Mouse (Mus musculus): ENCODE data around the gene Fam120a. TPM values are rescaled to one million over a fixed set of nuclear protein-coding genes. Genes with fewer than 3 reads are reported as not detected.

The Fam120a gene
- 22.1 and 24.3 TPM in 2 replicates for polyA plus RNA-seq (2014; fragmentation: Nextera tagmentation; extraction: Ambion mirVana)

DNA sequence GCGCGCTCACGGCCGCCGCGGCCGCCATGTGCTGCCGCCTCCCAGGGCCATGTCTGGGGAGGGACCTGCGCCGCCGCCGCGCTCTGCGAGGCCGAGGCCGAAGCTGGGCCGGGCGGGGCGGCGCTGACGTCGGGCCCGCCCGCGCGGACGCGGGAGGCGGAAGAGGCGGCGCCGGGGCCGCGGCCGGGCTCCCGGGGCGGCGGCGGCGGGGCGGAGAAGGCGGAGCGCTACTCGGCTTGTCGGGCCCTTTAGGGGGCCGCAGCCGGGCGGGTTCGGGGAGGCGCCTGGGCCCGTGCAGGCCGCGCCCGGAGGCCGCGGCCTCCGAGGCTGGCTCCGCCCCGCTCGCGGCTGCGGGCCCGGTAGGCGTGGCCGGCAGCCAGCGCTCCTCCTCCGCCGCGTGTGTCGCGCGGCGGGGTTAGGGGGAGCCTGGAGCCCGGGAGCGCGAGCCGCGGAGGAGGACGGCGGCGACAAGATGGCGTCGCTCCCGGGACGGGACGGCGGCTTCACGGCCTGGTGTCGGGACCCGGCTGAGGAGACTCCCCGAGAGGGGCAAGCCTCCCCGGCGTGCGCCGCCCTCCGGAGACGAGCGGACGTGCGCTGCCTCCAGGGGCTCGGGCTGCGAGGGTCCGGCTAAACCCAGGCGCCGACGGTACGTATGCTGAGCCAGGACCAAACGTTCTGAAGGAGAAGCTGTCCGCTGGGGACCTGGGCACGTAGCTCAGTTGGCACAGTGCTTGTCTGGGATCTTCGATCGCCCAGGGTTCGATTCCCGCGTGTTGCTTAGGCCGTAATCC lies at the start of gene Fam120a:
Gene Fam120a, minus strand, starts transcription at position 62 of the 794 bp plus-strand sequence.
- no peaks in the 10 kb centered on the region for H3K36me3 ChIP-seq (replicated peaks; ENCODE audit: control insufficient read depth, insufficient read depth, low read depth, low read length)
- peak within 1 kb of the TSS; percentile 97 for H3K4me2 ChIP-seq (ENCODE audit: low read depth, low read length)
- ATAC-seq (replicated peaks; ENCODE audit: insufficient number of reproducible peaks, low FRiP score, low TSS enrichment, low read depth) (peak; percentile 84), DNase-seq (ENCODE audit: low spot score) (peak; percentile 90)
- H3K27me3 ChIP-seq (ENCODE audit: control insufficient read depth, insufficient read depth, low read length): no peaks in the 10 kb centered on the region
- H3K4me1 ChIP-seq (ENCODE audit: control insufficient read depth, insufficient read depth, low read length): peaks cover 6% of the 10 kb centered on the region; the same call in 1 of the 2 replicates
- peak within 1 kb of the TSS; percentile 97 for H3K9ac ChIP-seq (replicated peaks; ENCODE audit: low read length)
- 0% methylated on average over 81 of the region's 116 CpGs for WGBS
- H3K27ac ChIP-seq (replicated peaks; ENCODE audit: low read depth, low read length): peak within 1 kb of the TSS; percentile 90
- H3K9me3 ChIP-seq (replicated peaks; ENCODE audit: control insufficient read depth, low read length): no peaks in the 10 kb centered on the region
- H3K4me3 ChIP-seq (ENCODE audit: low read depth, low read length): peak within 1 kb of the TSS; percentile 91

- no peaks in the 10 kb centered on the region for H3K36me3 ChIP-seq (replicated peaks; ENCODE audit: control insufficient read depth, insufficient read depth, low read depth, low read length)
- H3K4me2 ChIP-seq (ENCODE audit: low read depth, low read length): no peak overlapping the region
- H3K9me3 ChIP-seq (replicated peaks; ENCODE audit: control insufficient read depth, low read length): 0 out of 2 replicates have a peak, but pooled peaks cover 4% of the 10 kb centered on the region
- H3K27ac ChIP-seq (replicated peaks; ENCODE audit: low read depth, low read length): no peak overlapping the region
- ATAC-seq (replicated peaks; ENCODE audit: insufficient number of reproducible peaks, low FRiP score, low TSS enrichment, low read depth): no peak
- WGBS: 96% methylated on average over 1 of the region's 1 CpGs
- H3K4me1 ChIP-seq (ENCODE audit: control insufficient read depth, insufficient read depth, low read length): peaks cover 2% of the 10 kb centered on the region; the same call in 1 of the 2 replicates
- no peak overlapping the region for H3K9ac ChIP-seq (replicated peaks; ENCODE audit: low read length)
- no peaks in the 10 kb centered on the region for H3K27me3 ChIP-seq (ENCODE audit: control insufficient read depth, insufficient read depth, low read length)
- no peak overlapping the region for H3K4me3 ChIP-seq (ENCODE audit: low read depth, low read length)
- DNase-seq (ENCODE audit: low spot score): no peak
These were observed 49.6 kb upstream of the Fam120a start for GRCm38 (mm10) chr13:49017375-49017774.

DNA sequence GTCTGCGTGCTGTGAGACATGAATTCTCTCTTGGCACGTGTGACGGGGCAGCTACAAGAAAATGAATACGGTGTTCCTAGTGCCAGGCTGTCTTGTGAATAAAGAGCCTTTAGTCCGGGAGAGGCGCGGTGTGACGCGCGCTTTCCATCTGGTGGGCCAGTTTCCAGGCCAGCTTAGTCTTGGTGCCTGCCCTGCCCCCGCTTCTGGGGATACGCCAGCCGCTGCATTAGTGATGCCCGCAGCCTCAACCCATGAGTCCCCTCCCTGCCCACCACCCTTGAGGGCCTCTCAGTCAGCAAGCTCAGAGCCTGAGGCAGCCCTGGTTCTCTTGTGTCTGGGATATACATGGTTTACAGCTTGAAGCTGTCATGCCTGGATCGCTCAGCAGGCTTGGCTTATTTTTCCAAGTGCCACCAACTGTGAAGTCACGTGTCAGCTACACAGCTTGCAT lies 48.5 kb upstream of the Fam120a start:
- peak; percentile 77 for ATAC-seq (replicated peaks; ENCODE audit: insufficient number of reproducible peaks, low FRiP score, low TSS enrichment, low read depth)
- peak; percentile 60 for DNase-seq (ENCODE audit: low spot score)
- under 1% methylated on average over 16 of the region's 16 CpGs for WGBS
- peak overlapping the region; percentile 3 for H3K9ac ChIP-seq (replicated peaks; ENCODE audit: low read length)
- no peaks in the 10 kb centered on the region for H3K27me3 ChIP-seq (ENCODE audit: control insufficient read depth, insufficient read depth, low read length)
- no peak overlapping the region for H3K27ac ChIP-seq (replicated peaks; ENCODE audit: low read depth, low read length)
- H3K4me1 ChIP-seq (ENCODE audit: control insufficient read depth, insufficient read depth, low read length): peaks cover 2% of the 10 kb centered on the region; the same call in 1 of the 2 replicates
- H3K36me3 ChIP-seq (replicated peaks; ENCODE audit: control insufficient read depth, insufficient read depth, low read depth, low read length): no peaks in the 10 kb centered on the region
- no peak overlapping the region; the same call in 1 of the 2 replicates for H3K4me3 ChIP-seq (ENCODE audit: low read depth, low read length)
- 0 out of 2 replicates have a peak, but pooled peaks cover 4% of the 10 kb centered on the region for H3K9me3 ChIP-seq (replicated peaks; ENCODE audit: control insufficient read depth, low read length)
- peak overlapping the region; percentile 52 for H3K4me2 ChIP-seq (ENCODE audit: low read depth, low read length)

- H3K27me3 ChIP-seq (ENCODE audit: control insufficient read depth, insufficient read depth, low read length): no peaks in the 10 kb centered on the region
- H3K9me3 ChIP-seq (replicated peaks; ENCODE audit: control insufficient read depth, low read length): 0 out of 2 replicates have a peak, but pooled peaks cover 4% of the 10 kb centered on the region
- ATAC-seq (replicated peaks; ENCODE audit: insufficient number of reproducible peaks, low FRiP score, low TSS enrichment, low read depth) (peak; percentile 26; the same call in 1 of the 2 replicates), DNase-seq (ENCODE audit: low spot score) (peak; percentile 75)
- peak overlapping the region; percentile 15 for H3K9ac ChIP-seq (replicated peaks; ENCODE audit: low read length)
- no peaks in the 10 kb centered on the region for H3K36me3 ChIP-seq (replicated peaks; ENCODE audit: control insufficient read depth, insufficient read depth, low read depth, low read length)
- 4% methylated on average over 30 of the region's 30 CpGs for WGBS
- no peak overlapping the region for H3K27ac ChIP-seq (replicated peaks; ENCODE audit: low read depth, low read length)
- peaks cover 2% of the 10 kb centered on the region; the same call in 1 of the 2 replicates for H3K4me1 ChIP-seq (ENCODE audit: control insufficient read depth, insufficient read depth, low read length)
- peak overlapping the region; percentile 1; the same call in 1 of the 2 replicates for H3K4me3 ChIP-seq (ENCODE audit: low read depth, low read length)
- peak overlapping the region; percentile 52 for H3K4me2 ChIP-seq (ENCODE audit: low read depth, low read length)
These were observed 47.8 kb upstream of the Fam120a start for GRCm38 (mm10) chr13:49015366-49016306.

GRCm38 (mm10) chr13:49013206-49013794 lies 45.5 kb upstream of the Fam120a start:
- Histone ChIP-seq H3K9me3 (replicated peaks; ENCODE audit: control insufficient read depth, low read length) (0 out of 2 replicates have a peak, but pooled peaks cover 4% of the 10 kb centered on the region), H3K36me3 (replicated peaks; ENCODE audit: control insufficient read depth, insufficient read depth, low read depth, low read length) (no peaks in the 10 kb centered on the region), H3K4me2 (ENCODE audit: low read depth, low read length) (no peak overlapping the region), H3K27me3 (ENCODE audit: control insufficient read depth, insufficient read depth, low read length) (no peaks in the 10 kb centered on the region; the same call in 1 of the 2 replicates), H3K9ac (replicated peaks; ENCODE audit: low read length) (no peak overlapping the region), H3K4me1 (ENCODE audit: control insufficient read depth, insufficient read depth, low read length) (peaks cover 2% of the 10 kb centered on the region; the same call in 1 of the 2 replicates), H3K4me3 (ENCODE audit: low read depth, low read length) (no peak overlapping the region), H3K27ac (replicated peaks; ENCODE audit: low read depth, low read length) (no peak overlapping the region)
- 42% methylated on average over 5 of the region's 5 CpGs for WGBS
- peak; percentile 20; the same call in 1 of the 2 replicates for ATAC-seq (replicated peaks; ENCODE audit: insufficient number of reproducible peaks, low FRiP score, low TSS enrichment, low read depth)
- peak; percentile 15 for DNase-seq (ENCODE audit: low spot score)

GRCm38 (mm10) chr13:49001691-49002090 lies 33.9 kb upstream of the Fam120a start:
- WGBS: 70% methylated on average over 3 of the region's 3 CpGs
- Histone ChIP-seq H3K9ac (replicated peaks; ENCODE audit: low read length) (no peak overlapping the region), H3K36me3 (replicated peaks; ENCODE audit: control insufficient read depth, insufficient read depth, low read depth, low read length) (no peaks in the 10 kb centered on the region), H3K27ac (replicated peaks; ENCODE audit: low read depth, low read length) (no peak overlapping the region), H3K27me3 (ENCODE audit: control insufficient read depth, insufficient read depth, low read length) (no peaks in the 10 kb centered on the region), H3K9me3 (replicated peaks; ENCODE audit: control insufficient read depth, low read length) (no peaks in the 10 kb centered on the region), H3K4me1 (ENCODE audit: control insufficient read depth, insufficient read depth, low read length) (no peaks in the 10 kb centered on the region), H3K4me3 (ENCODE audit: low read depth, low read length) (no peak overlapping the region), H3K4me2 (ENCODE audit: low read depth, low read length) (no peak overlapping the region)
- ATAC-seq (replicated peaks; ENCODE audit: insufficient number of reproducible peaks, low FRiP score, low TSS enrichment, low read depth): no peak
- DNase-seq (ENCODE audit: low spot score): no peak

DNA sequence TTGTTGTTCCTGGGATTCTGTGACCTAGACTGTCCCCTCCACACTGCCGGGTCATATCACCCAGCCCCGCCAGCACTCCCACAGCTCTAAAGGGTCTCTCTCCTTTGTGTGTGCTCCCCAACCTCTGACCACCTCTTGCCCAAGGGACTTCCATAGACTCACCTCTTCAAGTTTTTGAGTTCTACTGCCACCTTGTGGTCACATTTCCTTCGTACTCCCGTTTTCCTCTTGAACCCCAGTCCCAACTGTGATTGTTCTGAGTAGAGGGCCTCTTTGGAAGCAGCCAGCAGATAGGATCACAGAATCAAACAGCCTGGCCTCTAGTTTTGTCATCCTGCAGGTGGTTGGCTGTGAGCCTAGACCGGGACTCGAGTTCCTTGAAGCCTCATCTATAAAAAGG lies 30.8 kb upstream of the Fam120a start:
- Histone ChIP-seq H3K36me3 (replicated peaks; ENCODE audit: control insufficient read depth, insufficient read depth, low read depth, low read length) (no peaks in the 10 kb centered on the region), H3K4me2 (ENCODE audit: low read depth, low read length) (no peak overlapping the region), H3K4me3 (ENCODE audit: low read depth, low read length) (no peak overlapping the region), H3K9me3 (replicated peaks; ENCODE audit: control insufficient read depth, low read length) (no peaks in the 10 kb centered on the region), H3K27ac (replicated peaks; ENCODE audit: low read depth, low read length) (no peak overlapping the region), H3K27me3 (ENCODE audit: control insufficient read depth, insufficient read depth, low read length) (no peaks in the 10 kb centered on the region), H3K9ac (replicated peaks; ENCODE audit: low read length) (no peak overlapping the region), H3K4me1 (ENCODE audit: control insufficient read depth, insufficient read depth, low read length) (no peaks in the 10 kb centered on the region)
- ATAC-seq (replicated peaks; ENCODE audit: insufficient number of reproducible peaks, low FRiP score, low TSS enrichment, low read depth) (0 out of 2 replicates have a peak, but pooled peaks have one; percentile 76), DNase-seq (ENCODE audit: low spot score) (peak; percentile 90)
- 11% methylated on average over 6 of the region's 6 CpGs for WGBS
